Mouse (Mus musculus): ENCODE measurements around the gene Nfia.

- TF ChIP-seq CTCF (IDR thresholded peaks at IDR 0.05; ENCODE audit: low read depth, low read length): no peak
- TF ChIP-seq POLR2A (IDR thresholded peaks at IDR 0.05; ENCODE audit: borderline replicate concordance, low read depth, low read length): no peak
These were observed 278.8 kb downstream of the Nfia start for GRCm38 (mm10) chr4:98051326-98051725.

Data from bone marrow macrophage, adult 2 months (primary cell).